Mouse (Mus musculus) kidney, embryonic 15.5 days (tissue): ENCODE results near the gene Gopc. TPM values are rescaled to one million over a fixed set of nuclear protein-coding genes. Genes with fewer than 3 reads are reported as not detected.
"Not testable (repeated sequence)": the region's sequence is repeated elsewhere in the genome, so short reads cannot be mapped to it uniquely, and the experiment has no call there.

ENCODE experiments used
- ATAC-seq: fragments of 200-750 bp; cut with Nextera tagmentation; replicated peaks from 2 replicates; pipeline ENCODE4 v1.8.0; 2017; ENCODE audit warnings: moderate TSS enrichment; ENCODE audit not compliant: low FRiP score
- H3K27ac ChIP-seq: fragments of 300-500 bp; sonication (generic); 2 replicates; pipeline ENCODE4 v1.5.1; 2015; ENCODE audit warnings: mild to moderate bottlenecking, inconsistent platforms
- H3K27me3 ChIP-seq: fragments of 300-500 bp; sonication (generic); 2 replicates; pipeline ENCODE4 v1.6.1; 2015; ENCODE audit warnings: inconsistent platforms
- H3K36me3 ChIP-seq: fragments of 300-500 bp; sonication (generic); 2 replicates; pipeline ENCODE4 v1.6.1; 2015; ENCODE audit warnings: inconsistent platforms
- H3K4me1 ChIP-seq: fragments of 300-500 bp; sonication (generic); 2 replicates; pipeline ENCODE4 v1.6.1; 2015; ENCODE audit warnings: inconsistent platforms
- H3K4me2 ChIP-seq: fragments of 300-500 bp; sonication (generic); 2 replicates; pipeline ENCODE4 v1.6.1; 2015; ENCODE audit warnings: moderate library complexity, mild to moderate bottlenecking, inconsistent platforms
- H3K4me3 ChIP-seq: fragments of 300-500 bp; sonication (generic); replicated peaks from 2 replicates; pipeline ENCODE4 v1.5.1; 2015; ENCODE audit warnings: mild to moderate bottlenecking, inconsistent platforms
- H3K9ac ChIP-seq: fragments of 300-500 bp; sonication (generic); 2 replicates; pipeline ENCODE4 v1.6.1; 2015; ENCODE audit warnings: mild to moderate bottlenecking, inconsistent platforms
- H3K9me3 ChIP-seq: fragments of 300-500 bp; sonication (generic); replicated peaks from 2 replicates; pipeline ENCODE4 v1.6.1; 2016; ENCODE audit warnings: inconsistent platforms
- WGBS: fragments of 180-500 bp; shearing (Covaris S2); methylation state at CpG from one replicate; pipeline ENCODE4 v1.1.7; 2015; ENCODE audit warnings: mixed read lengths; 5-methylcytosine and 5-hydroxymethylcytosine counted together
- polyA plus RNA-seq: library from polyadenylated mRNA; unstranded; fragments of >200 nt; fragmentation: Nextera tagmentation; extraction: Ambion mirVana; gene quantifications from 2 replicates; pipeline ENCODE4 v1.2.1, GENCODE M21; 2015

Gene Gopc
- polyA plus RNA-seq, 1 experiment from 2014 or later = 22.5 TPM

- not testable (repeated sequence) for H3K27me3 ChIP-seq, H3K4me1 ChIP-seq, H3K9ac ChIP-seq, ATAC-seq, H3K4me2 ChIP-seq, H3K27ac ChIP-seq, H3K4me3 ChIP-seq, H3K9me3 ChIP-seq
- H3K36me3 ChIP-seq = peaks cover 10% of the 10 kb centered on the region; the same call in 1 of the 2 replicates
- whole genome bisulfite sequencing = 70% methylated on average over 1 of the region's 1 CpGs
Observed at GRCm38 (mm10) chr10:52292391-52292790, 89.5 kb downstream of the Gopc start.

DNA sequence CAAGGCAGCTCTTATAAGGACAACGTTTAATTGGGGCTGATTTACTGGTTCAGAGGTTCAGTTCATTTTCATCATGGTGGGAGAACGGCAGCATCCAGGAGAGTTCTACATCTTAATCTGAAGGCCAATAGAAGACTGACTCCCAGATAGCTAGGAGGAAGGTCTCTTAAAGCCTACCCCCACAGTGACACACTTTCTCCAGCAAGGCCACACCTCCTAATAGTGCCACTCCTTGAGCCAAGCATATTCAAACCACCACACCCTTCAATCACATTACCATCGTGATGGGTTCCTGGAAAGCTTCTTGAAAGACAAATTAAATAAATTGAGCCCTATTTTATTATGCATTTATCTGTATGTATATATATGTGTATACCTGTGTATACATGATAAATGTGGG, 92.7 kb downstream of the Gopc start:
- Histone ChIP-seq H3K4me3 (no peak overlapping the region), H3K36me3 (peaks cover 13% of the 10 kb centered on the region; the same call in 1 of the 2 replicates), H3K4me1 (no peaks in the 10 kb centered on the region), H3K9ac (no peak overlapping the region), H3K27me3 (no peaks in the 10 kb centered on the region), H3K9me3 (no peaks in the 10 kb centered on the region), H3K27ac (no peak overlapping the region), H3K4me2 (no peak overlapping the region)
- no peak for ATAC-seq
- WGBS = 84% methylated on average over 3 of the region's 3 CpGs

GRCm38 (mm10) chr10:52287852-52288533, 93.9 kb downstream of the Gopc start:
- no peak for ATAC-seq
- H3K4me3 ChIP-seq = no peak overlapping the region
- no peaks in the 10 kb centered on the region for H3K27me3 ChIP-seq
- 59% methylated on average over 5 of the region's 5 CpGs for WGBS
- H3K36me3 ChIP-seq = peaks cover 13% of the 10 kb centered on the region; the same call in 1 of the 2 replicates
- no peaks in the 10 kb centered on the region for H3K9me3 ChIP-seq
- H3K4me2 ChIP-seq = no peak overlapping the region
- H3K27ac ChIP-seq = no peak overlapping the region
- H3K4me1 ChIP-seq = no peaks in the 10 kb centered on the region
- no peak overlapping the region for H3K9ac ChIP-seq

Other genes with a start within 250 kb of the Gopc start
- gene Ros1, start 186.9 kb downstream of the Gopc start, polyA plus RNA-seq = 1.9 and 2.0 TPM in 2 replicates
- gene Dcbld1, start 148.5 kb downstream of the Gopc start, polyA plus RNA-seq = 28.6 and 30.2 TPM in 2 replicates
- gene Gm26741, start 23.4 kb downstream of the Gopc start, polyA plus RNA-seq = not detected in 2 replicates
- not detected in 2 replicates for gene Nepn, start 6.8 kb upstream of the Gopc start, polyA plus RNA-seq
- 15.9 and 16.6 TPM in 2 replicates for gene Nus1, start 35.4 kb upstream of the Gopc start, polyA plus RNA-seq